Mouse (Mus musculus) midbrain, postnatal 0 days (tissue): ENCODE data around the gene Pitpnm2. TPM values are rescaled to one million over a fixed set of nuclear protein-coding genes. Genes with fewer than 3 reads are reported as not detected.

Source experiments
- ATAC-seq: fragments of 200-750 bp; cut with Nextera tagmentation; 2 replicates; pipeline ENCODE4 v1.8.0; 2017; ENCODE audit warnings: moderate number of reproducible peaks, mild to moderate bottlenecking, moderate TSS enrichment, moderate library complexity; ENCODE audit not compliant: low FRiP score
- DNase-seq: peaks from one replicate; pipeline ENCODE4 v3.0.0-alpha.2; 2015; ENCODE audit warnings: low spot score
- H3K27ac ChIP-seq: fragments of 300-500 bp; sonication (generic); 2 replicates; pipeline ENCODE4 v1.5.1; 2014; ENCODE audit warnings: low read depth, mild to moderate bottlenecking, low read length, mixed read lengths
- H3K27me3 ChIP-seq: fragments of 300-500 bp; sonication (generic); 2 replicates; pipeline ENCODE4 v1.6.1; 2014; ENCODE audit warnings: low read length, control low read depth, mixed read lengths; ENCODE audit not compliant: insufficient read depth
- H3K36me3 ChIP-seq: fragments of 300-500 bp; sonication (generic); 2 replicates; pipeline ENCODE4 v1.6.1; 2014; ENCODE audit warnings: low read length, control low read depth, mixed read lengths; ENCODE audit not compliant: insufficient read depth
- H3K4me1 ChIP-seq: fragments of 300-500 bp; sonication (generic); 2 replicates; pipeline ENCODE4 v1.6.1; 2014; ENCODE audit warnings: mild to moderate bottlenecking, control low read depth, antibody characterized with exemption, low read length, mixed read lengths; ENCODE audit not compliant: insufficient read depth
- H3K4me2 ChIP-seq: fragments of 300-500 bp; sonication (generic); 2 replicates; pipeline ENCODE4 v1.6.1; 2014; ENCODE audit warnings: low read depth, mild to moderate bottlenecking, low read length, mixed read lengths; ENCODE audit not compliant: poor library complexity, severe bottlenecking
- H3K4me3 ChIP-seq: fragments of 300-500 bp; sonication (generic); 2 replicates; pipeline ENCODE4 v1.5.1; 2014; ENCODE audit warnings: low read depth, mild to moderate bottlenecking, low read length, moderate library complexity
- H3K9ac ChIP-seq: fragments of 300-500 bp; sonication (generic); replicated peaks from 2 replicates; pipeline ENCODE4 v1.6.1; 2014; ENCODE audit warnings: mild to moderate bottlenecking, low read length, moderate library complexity, mixed read lengths; ENCODE audit not compliant: poor library complexity, severe bottlenecking
- H3K9me3 ChIP-seq: fragments of 300-500 bp; sonication (generic); 2 replicates; pipeline ENCODE4 v1.6.1; 2016; ENCODE audit warnings: low read length, control low read depth
- CTCF ChIP-seq: IDR thresholded peaks from 2 replicates; pipeline ENCODE4 v1.5.1; 2016; ENCODE audit warnings: antibody characterized with exemption, mild to moderate bottlenecking
- WGBS: fragments of 180-500 bp; shearing (Covaris S2); extraction: QIAGEN DNeasy Blood & Tissue Kit; methylation state at CpG from one replicate; pipeline ENCODE4 v1.1.7; 2014; 5-methylcytosine and 5-hydroxymethylcytosine counted together
- polyA plus RNA-seq: library from polyadenylated mRNA; unstranded; fragments of >200 nt; fragmentation: Nextera tagmentation; extraction: Ambion mirVana; gene quantifications from 2 replicates; pipeline ENCODE4 v1.2.1, GENCODE M21; 2015
- total RNA-seq: library from RNA; depleted of rRNA; stranded (reverse); fragments of >200 nt; gene quantifications from 2 replicates; pipeline ENCODE4 v1.2.3, GENCODE M21; 2014

The Pitpnm2 gene
- total and polyA plus RNA-seq, 2 experiments from 2014 or later = 10.1 to 66.2 TPM

GRCm38 (mm10) chr5:124089868-124090267 lies 159.7 kb downstream of the Pitpnm2 start:
- Histone ChIP-seq H3K9me3 (no peaks in the 10 kb centered on the region), H3K27ac (no peak overlapping the region), H3K36me3 (peaks cover 13% of the 10 kb centered on the region), H3K4me3 (no peak overlapping the region), H3K9ac (no peak overlapping the region), H3K4me1 (0 out of 2 replicates have a peak, but pooled peaks cover 3% of the 10 kb centered on the region), H3K27me3 (peaks cover 7% of the 10 kb centered on the region; the same call in 1 of the 2 replicates), H3K4me2 (no peak overlapping the region)
- ATAC-seq = no peak
- no peak for DNase-seq
- no peak for TF ChIP-seq CTCF
- WGBS = 90% methylated on average over 22 of the region's 23 CpGs

GRCm38 (mm10) chr5:124086876-124087275 lies 162.7 kb downstream of the Pitpnm2 start:
- no peak overlapping the region for H3K9ac ChIP-seq
- peaks cover 7% of the 10 kb centered on the region; the same call in 1 of the 2 replicates for H3K27me3 ChIP-seq
- H3K4me2 ChIP-seq = no peak overlapping the region
- no peaks in the 10 kb centered on the region for H3K4me1 ChIP-seq
- no peak for DNase-seq
- TF ChIP-seq CTCF = no peak
- peaks cover 27% of the 10 kb centered on the region for H3K36me3 ChIP-seq
- no peak overlapping the region for H3K27ac ChIP-seq
- 89% methylated on average over 4 of the region's 4 CpGs for WGBS
- ATAC-seq = no peak
- H3K4me3 ChIP-seq = no peak overlapping the region
- H3K9me3 ChIP-seq = no peaks in the 10 kb centered on the region

GRCm38 (mm10) chr5:124085513-124085912 lies 164.0 kb downstream of the Pitpnm2 start:
- 77% methylated on average over 3 of the region's 3 CpGs for WGBS
- no peak overlapping the region for H3K27ac ChIP-seq
- H3K36me3 ChIP-seq = peaks cover 27% of the 10 kb centered on the region

DNA sequence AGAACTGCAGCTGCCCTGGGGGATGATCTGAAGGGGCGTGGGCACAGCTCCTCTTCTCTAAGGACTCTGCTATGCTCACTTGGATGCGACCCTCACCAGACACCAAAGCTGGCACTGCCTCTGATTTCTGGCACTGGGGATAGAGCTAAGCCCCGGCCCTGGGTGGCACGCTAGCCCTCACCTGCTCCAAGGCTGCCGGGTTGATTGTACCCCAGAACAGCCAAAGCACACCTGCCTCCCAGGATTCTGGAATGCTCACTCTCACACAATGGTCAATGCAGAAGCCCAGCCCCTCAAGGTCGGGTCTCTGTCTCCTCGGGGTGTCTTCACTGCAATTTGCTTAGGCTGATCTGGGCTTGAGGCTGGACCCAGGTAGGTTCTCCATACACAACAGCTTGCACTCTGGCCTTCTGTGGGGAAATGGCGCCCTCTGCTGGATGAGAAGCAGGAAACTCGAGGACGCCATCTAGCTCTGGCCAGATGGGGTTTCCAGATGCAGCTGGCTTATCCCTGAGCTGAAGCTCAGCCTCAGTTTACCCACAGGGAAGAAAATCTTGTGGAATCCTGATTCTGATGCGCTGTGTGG lies 164.9 kb downstream of the Pitpnm2 start:
- H3K4me2 ChIP-seq = no peak overlapping the region
- peaks cover 22% of the 10 kb centered on the region for H3K36me3 ChIP-seq
- ATAC-seq (peak; percentile 22; the same call in 1 of the 2 replicates), DNase-seq (peak; percentile 81)
- peak; percentile 98 for TF ChIP-seq CTCF
- H3K9ac ChIP-seq = no peak overlapping the region
- WGBS = 43% methylated on average over 11 of the region's 11 CpGs
- H3K27me3 ChIP-seq = peaks cover 7% of the 10 kb centered on the region; the same call in 1 of the 2 replicates
- H3K4me1 ChIP-seq = no peaks in the 10 kb centered on the region
- H3K4me3 ChIP-seq = no peak overlapping the region
- no peak overlapping the region for H3K27ac ChIP-seq
- no peaks in the 10 kb centered on the region for H3K9me3 ChIP-seq

More at GRCm38 (mm10) chr5:124085513-124085912, 164.0 kb downstream of the Pitpnm2 start:
- no peak for ATAC-seq
- Histone ChIP-seq H3K4me3 (no peak overlapping the region), H3K9me3 (no peaks in the 10 kb centered on the region), H3K4me1 (no peaks in the 10 kb centered on the region), H3K4me2 (no peak overlapping the region), H3K27me3 (peaks cover 7% of the 10 kb centered on the region; the same call in 1 of the 2 replicates), H3K9ac (no peak overlapping the region)
- no peak for DNase-seq
- TF ChIP-seq CTCF = no peak

- no peak for DNase-seq
- Histone ChIP-seq H3K4me1 (no peaks in the 10 kb centered on the region), H3K9ac (no peak overlapping the region; the same call in 1 of the 2 replicates), H3K4me2 (no peak overlapping the region), H3K9me3 (no peaks in the 10 kb centered on the region), H3K27me3 (peaks cover 7% of the 10 kb centered on the region; the same call in 1 of the 2 replicates), H3K4me3 (no peak overlapping the region), H3K36me3 (peaks cover 21% of the 10 kb centered on the region), H3K27ac (no peak overlapping the region)
- no peak for ATAC-seq
- TF ChIP-seq CTCF = no peak
- WGBS = 83% methylated on average over 14 of the region's 14 CpGs
These were observed 165.5 kb downstream of the Pitpnm2 start for GRCm38 (mm10) chr5:124083850-124084587.
